Comparison of ENCODE assay signal across 10 mouse cellular contexts in genomic region chr10:89395321-89395720, GRCm38 (mm10). TPM values are rescaled to one million over a fixed set of nuclear protein-coding genes. Genes with fewer than 3 reads are reported as not detected.
DNase-seq lines count a peak whose midpoint lies in the region; ATAC-seq lines count a peak whose summit lies in the region.
"Had no signal": no experiment of that assay in that cellular context is flagged by ENCODE, and none has a peak within 500 bp of the region (broad histone marks: within the 10 kb centered on the region; RNA-seq: fewer than 3 reads in every experiment).

No protein-coding gene starts in this region.

- H3K27ac ChIP-seq in liver, embryonic 11.5 days (ENCODE audit: low read depth, low read length), result no peak overlapping the region
- H3K27ac ChIP-seq in hindbrain, embryonic 15.5 days (replicated peaks), result no peak overlapping the region
- no peak overlapping the region for H3K27ac ChIP-seq in midbrain, embryonic 12.5 days (replicated peaks)

- no peak overlapping the region for H3K4me3 ChIP-seq in liver, embryonic 11.5 days (ENCODE audit: low read depth, low read length)
- no peak overlapping the region for H3K4me3 ChIP-seq in hindbrain, embryonic 15.5 days
- no peak overlapping the region for H3K4me3 ChIP-seq in midbrain, embryonic 12.5 days

- no peaks in the 10 kb centered on the region for H3K4me1 ChIP-seq in liver, embryonic 11.5 days (replicated peaks; ENCODE audit: control insufficient read depth, insufficient read depth, low read length)
- H3K4me1 ChIP-seq in hindbrain, embryonic 15.5 days (replicated peaks), result 0 out of 2 replicates have a peak, but pooled peaks cover 5% of the 10 kb centered on the region
- H3K4me1 ChIP-seq in midbrain, embryonic 12.5 days, result 0 out of 2 replicates have a peak, but pooled peaks cover 4% of the 10 kb centered on the region

- 38% methylated on average over 7 of the region's 7 CpGs for WGBS in liver, embryonic 11.5 days
- WGBS in hindbrain, embryonic 15.5 days, result 36% methylated on average over 7 of the region's 7 CpGs
- 30% methylated on average over 7 of the region's 7 CpGs for WGBS in midbrain, embryonic 12.5 days

- no peaks in the 10 kb centered on the region for H3K9me3 ChIP-seq in liver, embryonic 11.5 days (ENCODE audit: control insufficient read depth, low read length)
- H3K9me3 ChIP-seq in hindbrain, embryonic 15.5 days, result no peaks in the 10 kb centered on the region
- no peaks in the 10 kb centered on the region for H3K9me3 ChIP-seq in midbrain, embryonic 12.5 days

- peak overlapping the region; percentile 42 for H3K4me2 ChIP-seq in liver, embryonic 11.5 days
- peak overlapping the region; percentile 23; the same call in 1 of the 2 replicates for H3K4me2 ChIP-seq in hindbrain, embryonic 15.5 days
- peak overlapping the region; percentile 34 for H3K4me2 ChIP-seq in midbrain, embryonic 12.5 days (replicated peaks)

- no peaks in the 10 kb centered on the region for H3K27me3 ChIP-seq in liver, embryonic 11.5 days (replicated peaks; ENCODE audit: control insufficient read depth, insufficient read depth, low read length)
- no peaks in the 10 kb centered on the region for H3K27me3 ChIP-seq in hindbrain, embryonic 15.5 days
- no peaks in the 10 kb centered on the region for H3K27me3 ChIP-seq in midbrain, embryonic 12.5 days
- H3K27me3 ChIP-seq: Patski had no signal

- DNase-seq in heart, adult 11 months, result peak; percentile 71
- DNase-seq in heart, adult 18-20 months, result no peak
- DNase-seq in liver, embryonic 11.5 days (ENCODE audit: low spot score), result peak; percentile 23
- DNase-seq in liver, result no peak
- DNase-seq in thymus, adult 18-20 months, result no peak
- DNase-seq in right cerebral cortex, adult 18-20 months, result no peak

- peak; percentile 54; the same call in 1 of the 2 replicates for ATAC-seq in liver, embryonic 11.5 days (replicated peaks; ENCODE audit: low FRiP score)
- ATAC-seq in hindbrain, embryonic 15.5 days (ENCODE audit: low FRiP score, low read depth), result no peak
- no peak for ATAC-seq in midbrain, embryonic 12.5 days (ENCODE audit: low FRiP score, low read depth)
- ATAC-seq: intestine, embryonic 16.5 days; Patski had no signal

- H3K36me3 ChIP-seq in liver, embryonic 11.5 days (ENCODE audit: control insufficient read depth, insufficient read depth, low read length), result no peaks in the 10 kb centered on the region
- H3K36me3 ChIP-seq in hindbrain, embryonic 15.5 days, result no peaks in the 10 kb centered on the region
- no peaks in the 10 kb centered on the region for H3K36me3 ChIP-seq in midbrain, embryonic 12.5 days

- H3K9ac ChIP-seq in liver, embryonic 11.5 days (ENCODE audit: low read depth, low read length), result no peak overlapping the region
- H3K9ac ChIP-seq in hindbrain, embryonic 15.5 days, result no peak overlapping the region
- H3K9ac ChIP-seq in midbrain, embryonic 12.5 days (replicated peaks), result no peak overlapping the region

RNA-seq across cellular contexts. Expression of gene Gas2l3, which starts 48.4 kb away (rescaled TPM):
- total RNA-seq in heart, adult 18-20 months (2021), result 1 to 10 TPM; 2.7 to 3.1 TPM
- polyA plus RNA-seq in liver, embryonic 11.5 days (2014; fragmentation: Nextera tagmentation; extraction: Ambion mirVana), result 7.6 and 9.1 TPM in 2 replicates
- 5.5 and 7.4 TPM in 2 replicates for polyA plus RNA-seq in hindbrain, embryonic 15.5 days (2015; fragmentation: Nextera tagmentation; extraction: Ambion mirVana)
- polyA plus RNA-seq in midbrain, embryonic 12.5 days (2016; fragmentation: Nextera tagmentation; extraction: Ambion mirVana), result 10.9 and 13.0 TPM in 2 replicates

RNA-seq across cellular contexts. Expression of gene Ano4, which starts 50.8 kb away (rescaled TPM):
- 10 to 100 TPM in 1 of 2 experiments, 1 to 10 TPM in 1; 8.0 to 10.0 TPM for total RNA-seq in heart, adult 18-20 months (2021)
- 0.86 and 1.5 TPM in 2 replicates for polyA plus RNA-seq in liver, embryonic 11.5 days (2014; fragmentation: Nextera tagmentation; extraction: Ambion mirVana)
- 9.3 and 10.1 TPM in 2 replicates for polyA plus RNA-seq in hindbrain, embryonic 15.5 days (2015; fragmentation: Nextera tagmentation; extraction: Ambion mirVana)
- polyA plus RNA-seq in midbrain, embryonic 12.5 days (2016; fragmentation: Nextera tagmentation; extraction: Ambion mirVana), result 3.1 and 3.4 TPM in 2 replicates
- polyA plus RNA-seq: Patski had no signal

Comparison
In these comparisons a context has a peak if more than half of its experiments do, and no peak if none do; other contexts are left out.
1. DNase-seq: peak in heart, adult 11 months (single experiment) and liver, embryonic 11.5 days (single experiment); none in heart, adult 18-20 months (0 of 2), liver (single experiment), thymus, adult 18-20 months (0 of 2) and right cerebral cortex, adult 18-20 months (single experiment).
2. Peak in every context shown above with its lines, with median percentiles within 50 percentile points of each other: H3K4me2 ChIP-seq.